Mouse (Mus musculus): Measurements from ENCODE around the gene Zp1. TPM values are rescaled to one million over a fixed set of nuclear protein-coding genes. Genes with fewer than 3 reads are reported as not detected.
A peak's percentile ranks its signal among the peaks of the same experiment; 100 is the strongest.

The Zp1 gene
- total RNA-seq, 4 experiments from 2014 or later, result 0.19 to 1.5 TPM; not detected in 2

- no peak for DNase-seq (ENCODE audit: low spot score in 2 of 2)
Measured at GRCm38 (mm10) chr19:10924220-10924619, 3.8 kb upstream of the Zp1 start.

- DNase-seq (ENCODE audit: low spot score in 2 of 2), result no peak
Measured at GRCm38 (mm10) chr19:10921058-10921457, 626 bp upstream of the Zp1 start.

- DNase-seq (ENCODE audit: low spot score in 2 of 2), result no peak
Measured at GRCm38 (mm10) chr19:10918321-10918991, 2.0 kb downstream of the Zp1 start.

GRCm38 (mm10) chr19:10916506-10916905 is 3.9 kb downstream of the Zp1 start:
- DNase-seq (ENCODE audit: low spot score in 2 of 2), result no peak

GRCm38 (mm10) chr19:10914870-10915269 is 5.6 kb downstream of the Zp1 start:
- no peak for DNase-seq (ENCODE audit: low spot score in 2 of 2)

GRCm38 (mm10) chr19:10914291-10914690 is 6.1 kb downstream of the Zp1 start:
- DNase-seq (ENCODE audit: low spot score in 2 of 2), result no peak

- DNase-seq (ENCODE audit: low spot score in 2 of 2), result no peak
Measured at GRCm38 (mm10) chr19:10909087-10909721, 11.2 kb downstream of the Zp1 start.

GRCm38 (mm10) chr19:10907891-10908290 is 12.5 kb downstream of the Zp1 start:
- DNase-seq (ENCODE audit: low spot score in 2 of 2), result peak in 1 of 2 experiments; percentile 37

- no peak for DNase-seq (ENCODE audit: low spot score in 2 of 2)
Measured at GRCm38 (mm10) chr19:10905728-10906000, 14.8 kb downstream of the Zp1 start.

GRCm38 (mm10) chr19:10904927-10905727 is 15.3 kb downstream of the Zp1 start:
- peak in 1 of 2 experiments; percentile 79 for DNase-seq (ENCODE audit: low spot score in 2 of 2)

GRCm38 (mm10) chr19:10904512-10904911 is 15.9 kb downstream of the Zp1 start:
- DNase-seq (ENCODE audit: low spot score in 2 of 2), result no peak

- DNase-seq (ENCODE audit: low spot score in 2 of 2), result no peak
Measured at GRCm38 (mm10) chr19:10901046-10901445, 19.4 kb downstream of the Zp1 start.

GRCm38 (mm10) chr19:10900315-10900714 is 20.1 kb downstream of the Zp1 start:
- DNase-seq (ENCODE audit: low spot score in 2 of 2), result no peak

GRCm38 (mm10) chr19:10897491-10897890 is 22.9 kb downstream of the Zp1 start:
- no peak for DNase-seq (ENCODE audit: low spot score in 2 of 2)

- DNase-seq (ENCODE audit: low spot score in 2 of 2), result no peak
Measured at GRCm38 (mm10) chr19:10896849-10897248, 23.6 kb downstream of the Zp1 start.

GRCm38 (mm10) chr19:10895708-10896107 is 24.7 kb downstream of the Zp1 start:
- no peak for DNase-seq (ENCODE audit: low spot score in 2 of 2)

- peak; percentile 97 to 98 for DNase-seq (ENCODE audit: low spot score in 2 of 2)
Measured at GRCm38 (mm10) chr19:10895016-10895528, 25.4 kb downstream of the Zp1 start, which contains the start of gene Prpf19. Gene Prpf19, plus strand, starts transcription at chr19:10895231.

GRCm38 (mm10) chr19:10892201-10892600 is 28.2 kb downstream of the Zp1 start:
- DNase-seq (ENCODE audit: low spot score in 2 of 2), result no peak

GRCm38 (mm10) chr19:10881426-10882154 is 38.8 kb downstream of the Zp1 start, which contains the start of gene Tmem109:
Gene Tmem109, minus strand, starts transcription at chr19:10882001.
- DNase-seq (ENCODE audit: low spot score in 2 of 2), result peak; percentile 83 to 93

- DNase-seq (ENCODE audit: low spot score in 2 of 2), result no peak
Measured at GRCm38 (mm10) chr19:10880975-10881425, 39.4 kb downstream of the Zp1 start.
